ENCODE assay signal across 8 mouse cellular contexts in the genomic region with DNA sequence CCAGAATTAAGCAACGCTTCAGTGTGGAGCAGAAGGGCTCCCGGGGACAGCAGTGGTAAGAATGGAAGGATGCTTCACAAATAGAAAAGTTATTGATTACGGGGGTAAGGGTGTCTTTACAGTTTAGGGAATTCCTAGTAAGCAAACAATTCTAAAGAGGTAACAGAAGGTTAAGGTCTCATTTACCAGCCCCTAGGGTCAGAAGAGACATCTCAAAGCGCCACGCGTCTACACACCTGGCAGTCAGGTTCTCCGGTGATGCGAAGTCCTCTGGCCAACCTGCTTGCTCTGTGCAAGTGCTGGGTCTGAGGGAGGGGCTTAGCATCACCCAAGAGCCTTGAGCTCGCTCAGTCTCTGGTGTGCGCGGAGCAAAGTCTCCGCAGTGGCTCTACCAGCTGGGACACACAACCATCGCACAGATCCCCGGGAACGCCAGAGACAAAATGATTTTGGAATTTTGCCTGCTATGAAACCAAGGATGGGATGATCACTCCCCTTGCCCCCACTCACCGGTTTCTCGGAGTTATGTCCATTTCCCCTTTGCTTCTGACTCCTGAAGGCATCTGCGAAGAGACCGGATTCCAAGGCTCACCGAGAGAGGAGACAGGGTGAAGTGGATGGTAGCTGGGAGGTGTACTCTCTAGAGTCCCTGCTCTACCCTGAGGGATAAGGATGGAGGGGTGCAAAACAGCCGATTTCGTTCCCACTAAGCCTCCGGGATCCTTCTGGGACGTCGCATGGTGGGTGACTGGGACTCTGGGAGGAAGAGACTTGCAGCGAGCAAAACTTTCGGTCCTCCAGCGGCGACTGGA. TPM values are rescaled to one million over a fixed set of nuclear protein-coding genes. Genes with fewer than 3 reads are reported as not detected.
A peak's percentile ranks its signal among the peaks of the same experiment; 100 is the strongest.
DNase-seq lines count a peak whose midpoint lies in the region; ATAC-seq and TF ChIP-seq lines count a peak whose summit lies in the region.

No protein-coding gene starts in this region.

- H3K36me3 ChIP-seq in C2C12 (ENCODE audit: control insufficient read depth, insufficient read depth) = peaks cover 16% of the 10 kb centered on the region
- no peaks in the 10 kb centered on the region for H3K36me3 ChIP-seq in hindbrain, embryonic 12.5 days
- H3K36me3 ChIP-seq in megakaryocyte, embryonic 14.5 days (replicated peaks; ENCODE audit: low read length) = peaks cover 23% of the 10 kb centered on the region
- H3K36me3 ChIP-seq in thymus, adult 2 months (ENCODE audit: control insufficient read depth, insufficient read depth, low read length) = no peaks in the 10 kb centered on the region

- WGBS in hindbrain, embryonic 12.5 days = 5% methylated on average over 29 of the region's 29 CpGs
- WGBS in thymus, adult 2 months = 16% methylated on average over 29 of the region's 29 CpGs

- ATAC-seq in hindbrain, embryonic 12.5 days (ENCODE audit: low FRiP score) = peak; percentile 84

- peaks cover 18% of the 10 kb centered on the region for H3K4me1 ChIP-seq in hindbrain, embryonic 12.5 days
- H3K4me1 ChIP-seq in megakaryocyte, embryonic 14.5 days = peaks cover 45% of the 10 kb centered on the region
- peaks cover 12% of the 10 kb centered on the region for H3K4me1 ChIP-seq in thymus, adult 2 months (replicated peaks; ENCODE audit: control insufficient read depth, insufficient read depth, low read length)

- H3K9me3 ChIP-seq in hindbrain, embryonic 12.5 days (replicated peaks) = no peaks in the 10 kb centered on the region
- H3K9me3 ChIP-seq in megakaryocyte, embryonic 14.5 days = no peaks in the 10 kb centered on the region

- peaks cover 98% of the 10 kb centered on the region for H3K79me2 ChIP-seq in C2C12 (ENCODE audit: control insufficient read depth, insufficient read depth)

- intact Hi-C loops in gastrocnemius, adult 2 months (cut with DNase I) = loop anchor here (5.0 kb wide), 1 partner anchor 100 kb away; no protein-coding TSS in a partner anchor
- intact Hi-C loops in gastrocnemius, postnatal 14 days (cut with DNase I; ENCODE audit: low total_unique reads) = loop anchor here (10.0 kb wide), 1 partner anchor 108 kb away; no protein-coding TSS in a partner anchor

- H3K4me2 ChIP-seq in hindbrain, embryonic 12.5 days (replicated peaks) = peak overlapping the region; percentile 90

- H3K9ac ChIP-seq in hindbrain, embryonic 12.5 days = peak overlapping the region; percentile 70

- TF ChIP-seq CTCF in gastrocnemius, adult 2 months (IDR thresholded peaks at IDR 0.05) = no peak
- TF ChIP-seq CTCF in C2C12 (IDR thresholded peaks at IDR 0.05; ENCODE audit: control insufficient read depth, insufficient read depth, insufficient read length) = no peak
- TF ChIP-seq CTCF in thymus, adult 2 months (IDR thresholded peaks at IDR 0.05; ENCODE audit: borderline replicate concordance, control insufficient read depth, extremely low read depth, insufficient read depth, low read length, poor library complexity) = no peak

- H3ac ChIP-seq in C2C12 (ENCODE audit: control insufficient read depth, insufficient read length, low read depth) = peak overlapping the region; percentile 93

- H3K4me3 ChIP-seq in gastrocnemius, adult 2 months = peak overlapping the region; percentile 88
- H3K4me3 ChIP-seq in C2C12 (ENCODE audit: insufficient read depth, poor library complexity, severe bottlenecking) = peak overlapping the region; percentile 72
- peak overlapping the region; percentile 53 for H3K4me3 ChIP-seq in hindbrain, embryonic 12.5 days
- peak overlapping the region; percentile 95 for H3K4me3 ChIP-seq in megakaryocyte, embryonic 14.5 days (replicated peaks)
- H3K4me3 ChIP-seq in thymus, adult 2 months (ENCODE audit: control insufficient read depth, insufficient read depth, low read length) = peak overlapping the region; percentile 64

- no peak for TF ChIP-seq POLR2A in thymus, adult 2 months (IDR thresholded peaks at IDR 0.05; ENCODE audit: control insufficient read depth, extremely low read depth, insufficient read depth, low read length, poor library complexity)

- no peaks in the 10 kb centered on the region for H3K27me3 ChIP-seq in C2C12 (ENCODE audit: control insufficient read depth, insufficient read depth, insufficient read length)
- peaks cover 11% of the 10 kb centered on the region; the same call in 1 of the 2 replicates for H3K27me3 ChIP-seq in hindbrain, embryonic 12.5 days
- H3K27me3 ChIP-seq in megakaryocyte, embryonic 14.5 days (replicated peaks) = peaks cover 45% of the 10 kb centered on the region
- H3K27me3 ChIP-seq in thymus, adult 2 months (ENCODE audit: control insufficient read depth, insufficient read depth, low read length) = no peaks in the 10 kb centered on the region

- no peak for DNase-seq in gastrocnemius, adult 2 months
- DNase-seq in gastrocnemius, postnatal 14 days = no peak
- DNase-seq in embryo, embryonic 10.5 days (ENCODE audit: low spot score) = peak; percentile 70
- DNase-seq in thymus, adult 2 months = no peak
- no peak for DNase-seq in cerebellum, postnatal 25 days

- peak overlapping the region; percentile 97 for H3K27ac ChIP-seq in gastrocnemius, adult 2 months
- no peak overlapping the region for H3K27ac ChIP-seq in hindbrain, embryonic 12.5 days
- no peak overlapping the region for H3K27ac ChIP-seq in thymus, adult 2 months (ENCODE audit: control insufficient read depth, insufficient read depth, low read length)

- peaks cover 74% of the 10 kb centered on the region for H3K79me3 ChIP-seq in C2C12 (ENCODE audit: low read depth)

TF ChIP-seq in C2C12, 6 proteins besides CTCF, POLR2A, EP300 and RAD21:
- TF ChIP-seq MYOD1 (IDR thresholded peaks at IDR 0.05; ENCODE audit: control insufficient read depth, insufficient read length, low read depth) = no peak
- no peak for TF ChIP-seq FOSL1 (IDR thresholded peaks at IDR 0.05; ENCODE audit: insufficient read depth, low read length, poor library complexity, severe bottlenecking)
- no peak for TF ChIP-seq CEBPB (IDR thresholded peaks at IDR 0.05; ENCODE audit: low read depth)
- TF ChIP-seq MAX (IDR thresholded peaks at IDR 0.05) = no peak
- TF ChIP-seq MYOG (IDR thresholded peaks at IDR 0.05; ENCODE audit: control insufficient read depth, extremely low read depth, insufficient read length) = no peak
- no peak for TF ChIP-seq USF1 (IDR thresholded peaks at IDR 0.05; ENCODE audit: low read depth)
TF ChIP-seq in C2C12: peak in this region for 0.

RNA-seq across cellular contexts. Expression of a gene that starts 0.7 kb away (rescaled TPM):
- total RNA-seq in gastrocnemius, adult 2 months (2021) = 10 to 100 TPM; 20.4 to 23.9 TPM
- 10 to 100 TPM; 13.9 to 15.4 TPM for total RNA-seq in gastrocnemius, postnatal 14 days (2021)
- polyA plus RNA-seq in C2C12 (2012; fragmentation: generic; extraction: Trizol) = 14.6 TPM
- 18.4 and 18.5 TPM in 2 replicates for polyA plus RNA-seq in hindbrain, embryonic 12.5 days (2016; fragmentation: Nextera tagmentation; extraction: Ambion mirVana)
- 22.5 and 39.3 TPM in 2 replicates for polyA plus RNA-seq in megakaryocyte, embryonic 14.5 days (2012; ENCODE audit: insufficient read depth, low replicate concordance)
- polyA plus RNA-seq in thymus, adult 2 months (2012; rRNA removed) = 129 and 141 TPM in 2 replicates

RNA-seq across cellular contexts. Expression of a gene that starts 54.2 kb away (rescaled TPM):
- total RNA-seq in gastrocnemius, adult 2 months (2021) = 1 to 10 TPM in 1 of 2 experiments, under 1 TPM in 1; 0.69 to 1.4 TPM
- total RNA-seq in gastrocnemius, postnatal 14 days (2021) = 1 to 10 TPM; 1.6 to 2.5 TPM
- not detected for polyA plus RNA-seq in C2C12 (2012; fragmentation: generic; extraction: Trizol)
- polyA plus RNA-seq in hindbrain, embryonic 12.5 days (2016; fragmentation: Nextera tagmentation; extraction: Ambion mirVana) = 0.25 and 0.69 TPM in 2 replicates
- not detected in 2 replicates for polyA plus RNA-seq in megakaryocyte, embryonic 14.5 days (2012; ENCODE audit: insufficient read depth, low replicate concordance)
- polyA plus RNA-seq in thymus, adult 2 months (2012; rRNA removed) = 0.38 and 0.40 TPM in 2 replicates
